Mouse (Mus musculus): ENCODE data around the gene Fggy.

- no peak for TF ChIP-seq CTCF (IDR thresholded peaks at IDR 0.05; ENCODE audit: low read depth, low read length)
- no peak for TF ChIP-seq POLR2A (IDR thresholded peaks at IDR 0.05; ENCODE audit: borderline replicate concordance, low read depth, low read length)
These were observed 230.3 kb downstream of the Fggy start for GRCm38 (mm10) chr4:95787609-95788008.
